Mouse (Mus musculus): Measurements from ENCODE around the gene Olfr1170. TPM values are rescaled to one million over a fixed set of nuclear protein-coding genes. Genes with fewer than 3 reads are reported as not detected.

The Olfr1170 gene
- total RNA-seq (2015) (not detected in 2 replicates), total RNA-seq (2017) (not detected in 2 replicates)

DNA sequence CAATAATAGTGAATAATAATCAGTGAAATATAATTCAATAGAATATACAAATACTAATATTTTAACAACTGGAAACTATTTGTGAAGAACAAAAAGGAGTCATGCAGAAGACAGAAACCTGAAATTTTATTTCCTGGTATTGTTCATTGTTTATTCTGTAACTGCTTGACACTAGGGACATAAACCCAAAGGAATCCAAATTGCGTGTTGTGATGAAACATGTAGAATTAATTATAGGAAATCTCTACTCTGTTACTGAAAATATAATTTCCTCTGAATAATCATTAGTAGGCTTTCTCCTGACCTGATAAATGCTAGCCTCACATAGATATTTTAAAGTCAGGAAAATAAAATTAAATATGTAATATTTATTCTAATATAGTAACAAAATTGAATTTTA, at the start of gene Olfr1170:
Gene Olfr1170, minus strand, starts transcription at position 101 of the 400 bp plus-strand sequence.
- ATAC-seq (ENCODE audit: poor library complexity, severe bottlenecking): no peak

DNA sequence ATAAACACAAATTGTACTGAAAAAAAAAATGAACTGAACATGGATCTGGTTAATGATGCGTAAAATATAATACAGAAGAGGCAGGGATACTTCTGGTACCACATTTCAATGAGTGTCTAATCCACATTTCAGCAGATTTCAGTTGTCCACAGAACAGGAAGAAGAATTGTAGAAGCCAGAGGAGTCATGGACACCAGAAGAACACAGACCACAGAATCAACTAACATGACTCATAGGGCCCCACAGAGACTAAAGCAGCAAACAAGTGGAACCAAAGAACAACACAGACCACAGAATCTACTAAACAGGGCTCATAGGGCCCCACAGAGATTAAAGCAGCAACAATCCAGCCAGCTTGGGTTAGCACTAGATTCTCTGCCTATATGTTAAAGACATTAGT, 7.3 kb downstream of the Olfr1170 start:
- ATAC-seq (ENCODE audit: poor library complexity, severe bottlenecking): no peak

- ATAC-seq (ENCODE audit: poor library complexity, severe bottlenecking): no peak
Measured at GRCm38 (mm10) chr2:88181580-88181979, 46.6 kb downstream of the Olfr1170 start, which contains the start of gene Olfr1168. TSS of gene Olfr1168 (plus strand) at chr2:88181880.

Other genes starting within 250 kb of the Olfr1170 start
- not detected in 2 replicates for gene Olfr1158, start 238.2 kb downstream of the Olfr1170 start, total RNA-seq (2015)
- gene Olfr1158, start 238.2 kb downstream of the Olfr1170 start, total RNA-seq (2017): not detected in 2 replicates
- not detected in 2 replicates for gene Olfr1160, start 220.1 kb downstream of the Olfr1170 start, total RNA-seq (2015)
- not detected in 2 replicates for gene Olfr1160, start 220.1 kb downstream of the Olfr1170 start, total RNA-seq (2017)
- not detected in 2 replicates for gene Olfr1161, start 205.6 kb downstream of the Olfr1170 start, total RNA-seq (2015)
- not detected in 2 replicates for gene Olfr1161, start 205.6 kb downstream of the Olfr1170 start, total RNA-seq (2017)
- not detected in 2 replicates for gene Olfr73, start 190.6 kb downstream of the Olfr1170 start, total RNA-seq (2015)
- not detected in 2 replicates for gene Olfr73, start 190.6 kb downstream of the Olfr1170 start, total RNA-seq (2017)
- gene Olfr1162, start 177.2 kb downstream of the Olfr1170 start, total RNA-seq (2015): not detected in 2 replicates
- not detected in 2 replicates for gene Olfr1162, start 177.2 kb downstream of the Olfr1170 start, total RNA-seq (2017)
- gene Olfr1163, start 156.5 kb downstream of the Olfr1170 start, total RNA-seq (2015): not detected in 2 replicates
- not detected in 2 replicates for gene Olfr1163, start 156.5 kb downstream of the Olfr1170 start, total RNA-seq (2017)
- not detected in 2 replicates for gene Olfr1164, start 134.4 kb downstream of the Olfr1170 start, total RNA-seq (2015)
- gene Olfr1164, start 134.4 kb downstream of the Olfr1170 start, total RNA-seq (2017): not detected in 2 replicates
- gene Olfr1166, start 100.1 kb downstream of the Olfr1170 start, total RNA-seq (2015): not detected in 2 replicates
- not detected in 2 replicates for gene Olfr1166, start 100.1 kb downstream of the Olfr1170 start, total RNA-seq (2017)
- not detected in 2 replicates for gene Olfr1167, start 73.1 kb downstream of the Olfr1170 start, total RNA-seq (2015)
- gene Olfr1167, start 73.1 kb downstream of the Olfr1170 start, total RNA-seq (2017): 0.04 TPM in 1 of 2 replicates, not detected in the other
- gene Olfr1168, start 46.5 kb downstream of the Olfr1170 start, total RNA-seq (2015): not detected in 2 replicates
- gene Olfr1168, start 46.5 kb downstream of the Olfr1170 start, total RNA-seq (2017): not detected in 2 replicates
- not detected in 2 replicates for gene Olfr1173, start 51.5 kb upstream of the Olfr1170 start, total RNA-seq (2015)
- 0.04 TPM in 1 of 2 replicates, not detected in the other for gene Olfr1173, start 51.5 kb upstream of the Olfr1170 start, total RNA-seq (2017)
- gene Olfr1174-ps, start 86.8 kb upstream of the Olfr1170 start, total RNA-seq (2015): not detected in 2 replicates
- not detected in 2 replicates for gene Olfr1174-ps, start 86.8 kb upstream of the Olfr1170 start, total RNA-seq (2017)
- not detected in 2 replicates for gene Olfr1175-ps, start 98.9 kb upstream of the Olfr1170 start, total RNA-seq (2015)
- not detected in 2 replicates for gene Olfr1175-ps, start 98.9 kb upstream of the Olfr1170 start, total RNA-seq (2017)
- gene Olfr1176, start 108.4 kb upstream of the Olfr1170 start, total RNA-seq (2015): not detected in 2 replicates
- gene Olfr1176, start 108.4 kb upstream of the Olfr1170 start, total RNA-seq (2017): not detected in 2 replicates
- gene Olfr1177-ps, start 118.2 kb upstream of the Olfr1170 start, total RNA-seq (2015): not detected in 2 replicates
- not detected in 2 replicates for gene Olfr1177-ps, start 118.2 kb upstream of the Olfr1170 start, total RNA-seq (2017)
- not detected in 2 replicates for gene Olfr1178, start 158.7 kb upstream of the Olfr1170 start, total RNA-seq (2015)
- gene Olfr1178, start 158.7 kb upstream of the Olfr1170 start, total RNA-seq (2017): not detected in 2 replicates
- not detected in 2 replicates for gene Olfr1179, start 178.1 kb upstream of the Olfr1170 start, total RNA-seq (2015)
- gene Olfr1179, start 178.1 kb upstream of the Olfr1170 start, total RNA-seq (2017): not detected in 2 replicates
- gene Olfr1180, start 190.8 kb upstream of the Olfr1170 start, total RNA-seq (2015): not detected in 2 replicates
- gene Olfr1180, start 190.8 kb upstream of the Olfr1170 start, total RNA-seq (2017): not detected in 2 replicates
- gene Olfr1181, start 197.8 kb upstream of the Olfr1170 start, total RNA-seq (2015): not detected in 2 replicates
- gene Olfr1181, start 197.8 kb upstream of the Olfr1170 start, total RNA-seq (2017): not detected in 2 replicates
- not detected in 2 replicates for gene Gm13757, start 220.8 kb upstream of the Olfr1170 start, total RNA-seq (2015)
- not detected in 2 replicates for gene Gm13757, start 220.8 kb upstream of the Olfr1170 start, total RNA-seq (2017)
- gene Olfr1183, start 226.5 kb upstream of the Olfr1170 start, total RNA-seq (2015): not detected in 2 replicates
- gene Olfr1183, start 226.5 kb upstream of the Olfr1170 start, total RNA-seq (2017): not detected in 2 replicates

All from megakaryocyte, adult 5-6 weeks (primary cell).